Mouse (Mus musculus): ENCODE measurements around the gene Maml2. TPM values are rescaled to one million over a fixed set of nuclear protein-coding genes. Genes with fewer than 3 reads are reported as not detected.

Maml2 gene
- polyA plus RNA-seq (2017; shearing (Covaris generic)): 10 to 100 TPM; 32.0 to 36.8 TPM

- ATAC-seq: peak; percentile 7
Measured at GRCm38 (mm10) chr9:13297668-13298512, at the start of gene Maml2. Maml2 (plus strand) TSS chr9:13297957.

GRCm38 (mm10) chr9:13248104-13248503 is 49.7 kb upstream of the Maml2 start:
- no peak for ATAC-seq

GRCm38 (mm10) chr9:13251251-13251650 is 46.5 kb upstream of the Maml2 start:
- ATAC-seq: no peak

- no peak for ATAC-seq
Measured at GRCm38 (mm10) chr9:13256726-13257125, 41.0 kb upstream of the Maml2 start.

DNA sequence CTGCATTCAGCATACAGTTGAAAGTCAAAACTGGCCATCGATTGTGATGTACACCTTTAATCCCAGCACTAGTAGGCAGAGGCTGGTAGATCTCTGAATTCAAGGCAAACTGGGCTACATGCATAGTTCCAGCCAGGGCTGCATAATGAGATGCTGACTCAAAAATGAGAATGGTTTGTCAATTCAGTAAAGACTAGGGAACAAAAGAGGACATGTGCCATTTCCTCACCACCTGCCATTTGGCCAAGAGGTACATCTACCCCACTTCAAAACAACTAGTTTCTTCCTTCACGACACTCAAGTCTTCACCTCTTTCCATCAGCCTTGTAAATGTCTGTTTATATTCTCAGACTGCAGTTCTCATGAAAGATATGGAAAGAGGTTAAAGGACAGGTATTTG is 39.6 kb upstream of the Maml2 start:
- ATAC-seq: no peak

DNA sequence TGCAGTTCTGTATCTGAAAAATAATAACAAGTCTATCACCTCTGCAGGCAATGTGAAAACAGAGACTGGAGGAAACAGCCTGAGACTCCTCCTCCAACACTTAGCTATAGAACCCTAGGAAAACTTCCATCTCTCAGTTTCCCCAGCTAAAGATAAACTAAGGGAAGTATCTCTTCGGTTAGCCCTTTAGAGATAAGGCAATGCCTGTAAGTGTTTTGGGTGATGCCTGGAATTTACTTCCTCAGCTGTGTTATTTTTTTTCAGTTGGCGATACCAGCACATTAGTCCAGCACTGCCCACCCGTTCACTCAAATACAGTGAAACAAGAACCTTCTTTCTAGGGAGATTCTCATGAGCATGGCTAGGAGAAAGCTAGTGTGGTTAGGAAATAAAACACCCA is 36.8 kb upstream of the Maml2 start:
- ATAC-seq: no peak

DNA sequence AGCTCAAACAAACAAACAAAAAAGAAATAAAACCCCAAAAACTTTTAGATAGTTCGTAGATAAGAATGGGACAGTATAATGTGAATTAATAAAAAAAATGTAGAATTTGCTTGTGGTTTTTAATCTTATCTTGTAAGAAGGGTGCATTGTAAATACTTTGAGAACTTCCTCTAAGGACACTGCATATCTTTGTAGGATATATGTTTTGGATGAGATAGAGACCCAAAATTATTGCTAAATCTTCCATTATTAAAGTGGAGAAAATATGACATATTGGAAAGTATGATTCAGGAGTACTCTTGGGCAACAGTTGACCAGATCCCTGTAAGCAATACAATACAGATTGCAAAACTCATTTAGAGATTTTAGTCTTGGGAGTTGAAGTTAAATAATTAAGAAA is 24.5 kb upstream of the Maml2 start:
- no peak for ATAC-seq

- ATAC-seq: peak; percentile 43
Measured at GRCm38 (mm10) chr9:13287482-13287881, 10.3 kb upstream of the Maml2 start.

- peak; percentile 80 for ATAC-seq
Measured at GRCm38 (mm10) chr9:13296274-13297121, 1.3 kb upstream of the Maml2 start.

GRCm38 (mm10) chr9:13297122-13297667 is 562 bp upstream of the Maml2 start:
- no peak for ATAC-seq

- ATAC-seq: no peak
Measured at GRCm38 (mm10) chr9:13298513-13298878, 739 bp downstream of the Maml2 start.

GRCm38 (mm10) chr9:13299190-13299589 is 1.4 kb downstream of the Maml2 start:
- ATAC-seq: no peak

- no peak for ATAC-seq
Measured at GRCm38 (mm10) chr9:13300041-13300441, 2.3 kb downstream of the Maml2 start.

DNA sequence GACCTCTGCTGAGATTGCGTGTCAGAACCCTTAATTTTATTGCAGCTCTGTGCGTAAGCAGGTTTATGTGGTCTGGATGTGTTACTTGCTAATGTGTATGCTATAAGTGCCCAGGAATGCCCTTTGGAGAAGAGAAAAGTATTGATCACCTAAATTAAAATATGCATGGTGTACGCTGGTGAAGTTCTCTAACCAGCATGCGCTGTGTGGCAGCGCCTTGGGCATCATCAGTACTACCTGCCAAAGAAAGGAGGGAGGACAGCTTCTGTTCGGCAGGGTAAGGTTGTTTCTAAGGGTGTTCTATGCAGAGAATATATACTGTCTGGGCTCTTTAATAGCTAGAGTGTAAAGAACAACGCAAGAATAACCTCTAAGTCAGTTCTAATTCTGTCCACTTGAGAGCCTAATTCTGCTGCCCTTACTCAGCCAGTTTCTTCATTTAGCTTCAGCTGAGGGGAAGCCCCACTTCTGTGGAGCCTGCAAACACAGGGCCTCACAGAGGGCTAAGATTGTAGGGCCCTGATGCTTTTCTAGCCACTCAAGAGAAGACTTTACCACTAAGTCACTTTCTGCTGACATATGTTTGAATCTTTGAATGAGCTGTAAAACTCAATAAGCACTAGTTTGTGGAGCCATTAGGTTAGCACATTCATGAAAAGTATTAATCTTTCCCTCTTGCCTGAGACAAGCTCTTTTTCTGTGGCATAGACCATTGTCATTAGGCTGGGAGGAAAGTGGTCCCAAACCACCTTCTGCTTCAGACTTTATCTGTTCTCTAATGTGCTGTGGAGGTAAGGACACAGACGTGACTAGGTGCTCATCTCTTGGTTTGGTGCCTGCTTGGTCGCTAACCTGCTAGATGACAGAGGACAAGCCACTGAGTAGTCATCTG is 3.4 kb downstream of the Maml2 start:
- ATAC-seq: peak; percentile 50

- no peak for ATAC-seq
Measured at GRCm38 (mm10) chr9:13302183-13302825, 4.5 kb downstream of the Maml2 start.

- no peak for ATAC-seq
Measured at GRCm38 (mm10) chr9:13303099-13303771, 5.5 kb downstream of the Maml2 start.

GRCm38 (mm10) chr9:13303976-13304375 is 6.2 kb downstream of the Maml2 start:
- no peak for ATAC-seq

DNA sequence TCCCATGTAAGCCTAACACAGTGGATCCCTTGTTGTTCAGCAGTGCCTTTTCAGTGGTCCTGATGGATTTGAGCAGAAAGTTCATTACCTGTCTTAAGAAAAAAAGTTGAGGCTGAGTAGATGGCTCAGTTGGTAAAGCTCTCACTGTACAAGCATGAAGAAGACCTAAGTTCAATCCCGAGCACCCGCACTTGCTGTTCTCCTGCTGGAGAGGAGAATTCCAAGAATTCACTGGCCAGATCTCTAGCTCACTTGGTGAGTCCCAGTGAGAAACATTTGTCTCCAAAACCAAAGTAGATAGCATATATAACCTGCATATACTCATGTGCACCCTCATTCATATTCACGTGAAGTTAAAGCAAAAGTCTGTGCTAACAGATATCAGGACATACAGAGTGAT is 8.7 kb downstream of the Maml2 start:
- no peak for ATAC-seq

GRCm38 (mm10) chr9:13307226-13307625 is 9.5 kb downstream of the Maml2 start:
- ATAC-seq: no peak

DNA sequence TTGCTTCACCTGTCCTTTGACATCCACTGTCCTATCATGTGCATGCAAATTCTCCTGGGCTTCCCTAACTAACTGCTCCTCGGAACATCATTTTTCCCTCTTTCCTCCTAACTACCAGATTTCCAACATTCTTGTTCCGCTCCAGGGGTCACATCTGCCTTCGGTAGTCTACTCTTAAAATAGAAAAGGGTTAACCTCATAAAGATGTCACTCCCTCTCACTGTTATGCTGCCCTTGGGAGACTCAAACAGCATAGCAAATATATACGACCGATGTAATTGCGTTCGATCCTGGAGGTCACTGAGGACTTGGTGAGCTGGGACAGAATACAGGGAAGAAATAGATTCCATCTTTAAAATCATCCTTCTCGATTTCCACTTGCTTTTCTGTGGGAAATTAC is 11.0 kb downstream of the Maml2 start:
- ATAC-seq: no peak

DNA sequence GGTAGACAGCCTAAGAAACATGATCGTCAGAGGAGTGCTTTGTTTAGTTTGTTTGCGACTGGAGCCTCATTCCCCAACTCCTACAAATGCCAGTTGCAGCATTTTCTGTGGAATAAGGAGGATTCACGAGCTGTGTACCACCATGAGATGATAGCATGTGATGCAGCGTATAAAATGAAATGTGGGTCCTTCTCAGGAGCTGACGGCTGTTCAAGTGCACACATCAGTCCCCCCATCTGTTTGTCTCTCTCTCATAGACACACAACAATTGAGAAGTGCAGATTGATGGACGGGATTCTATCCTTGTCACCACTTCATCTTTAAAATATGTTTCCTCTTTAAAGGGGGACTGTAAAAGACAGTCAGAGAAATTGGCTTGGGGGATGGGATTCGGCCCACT is 12.1 kb downstream of the Maml2 start:
- ATAC-seq: no peak

Measured in activated CD4-positive, CD25-positive, alpha-beta regulatory T cell, adult 4 months (primary cell).